Mouse (Mus musculus): ENCODE data around the gene Dse. TPM values are rescaled to one million over a fixed set of nuclear protein-coding genes. Genes with fewer than 3 reads are reported as not detected.

Gene Dse
- polyA plus RNA-seq, 1 experiment from 2014 or later = 22.8 TPM

GRCm38 (mm10) chr10:34194957-34195356, 12.6 kb downstream of the Dse start:
- no peak for DNase-seq (ENCODE audit: low spot score)
- H3K4me3 ChIP-seq = no peak overlapping the region
- H3K27me3 ChIP-seq (ENCODE audit: low read depth, poor library complexity, severe bottlenecking) = no peaks in the 10 kb centered on the region
- no peaks in the 10 kb centered on the region for H3K36me3 ChIP-seq
- no peaks in the 10 kb centered on the region for H3K4me1 ChIP-seq
- 88% methylated on average over 2 of the region's 2 CpGs for WGBS
- H3K27ac ChIP-seq (replicated peaks) = no peak overlapping the region
- H3K9me3 ChIP-seq (replicated peaks) = no peaks in the 10 kb centered on the region

DNA sequence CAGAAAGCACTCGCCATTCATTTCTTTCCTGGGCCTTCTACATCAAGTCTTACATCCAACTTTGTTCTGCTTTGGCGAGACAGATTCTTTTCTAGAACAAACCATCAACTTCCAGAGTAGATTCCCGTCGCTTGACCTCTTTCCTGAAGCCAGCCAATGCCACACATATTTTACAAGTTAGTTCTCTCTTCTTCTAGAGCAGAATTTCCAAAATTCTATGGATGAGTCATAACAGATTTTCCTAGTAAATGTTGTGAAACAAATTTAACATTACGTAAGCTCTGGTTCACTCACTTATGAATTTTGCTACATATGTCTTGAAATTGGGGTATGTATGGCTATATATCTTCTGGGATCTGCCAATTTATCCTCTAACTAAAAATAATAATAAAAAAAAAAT, 13.0 kb downstream of the Dse start:
- no peak overlapping the region for H3K27ac ChIP-seq (replicated peaks)
- H3K27me3 ChIP-seq (ENCODE audit: low read depth, poor library complexity, severe bottlenecking) = no peaks in the 10 kb centered on the region
- no peak for DNase-seq (ENCODE audit: low spot score)
- H3K4me1 ChIP-seq = no peaks in the 10 kb centered on the region
- H3K4me3 ChIP-seq = no peak overlapping the region
- H3K36me3 ChIP-seq = no peaks in the 10 kb centered on the region
- WGBS = 92% methylated on average over 5 of the region's 5 CpGs
- H3K9me3 ChIP-seq (replicated peaks) = no peaks in the 10 kb centered on the region

DNA sequence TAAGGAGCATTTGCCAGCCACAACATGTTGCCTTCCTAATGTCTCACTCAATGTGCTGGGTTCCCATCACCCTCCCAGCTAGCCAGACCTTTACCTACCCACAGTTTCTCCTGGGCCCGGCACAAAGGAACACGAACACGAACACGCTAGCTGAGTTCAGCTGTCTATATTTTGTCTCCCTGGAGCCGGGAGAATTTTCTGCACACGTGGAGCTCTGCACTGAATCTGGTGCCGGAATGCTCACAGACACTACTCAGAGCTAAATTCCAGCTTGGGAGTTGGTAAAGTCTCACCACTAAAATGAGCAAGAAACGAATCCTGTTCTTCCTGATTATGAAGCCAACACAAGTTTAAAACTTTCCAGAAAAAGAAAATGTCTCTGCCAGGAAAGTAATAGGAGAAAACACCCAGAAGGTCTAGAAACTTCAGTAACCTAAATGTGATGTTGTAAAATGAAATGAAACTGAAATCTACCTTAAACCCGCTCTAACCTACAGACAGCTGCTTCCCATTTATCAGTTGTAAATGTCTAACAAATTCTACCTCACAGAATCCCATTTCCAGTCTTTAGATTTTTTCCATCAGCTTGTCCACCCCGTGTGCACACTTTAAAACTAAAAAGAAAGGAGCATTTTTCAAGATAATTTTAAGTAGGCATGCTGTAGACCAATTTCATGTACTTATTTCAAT, 20.8 kb downstream of the Dse start:
- no peaks in the 10 kb centered on the region for H3K27me3 ChIP-seq (ENCODE audit: low read depth, poor library complexity, severe bottlenecking)
- H3K27ac ChIP-seq (replicated peaks) = no peak overlapping the region
- no peak overlapping the region for H3K4me3 ChIP-seq
- DNase-seq (ENCODE audit: low spot score) = no peak
- no peaks in the 10 kb centered on the region for H3K9me3 ChIP-seq (replicated peaks)
- no peaks in the 10 kb centered on the region for H3K4me1 ChIP-seq
- 79% methylated on average over 10 of the region's 10 CpGs for WGBS
- H3K36me3 ChIP-seq = peaks cover 8% of the 10 kb centered on the region

DNA sequence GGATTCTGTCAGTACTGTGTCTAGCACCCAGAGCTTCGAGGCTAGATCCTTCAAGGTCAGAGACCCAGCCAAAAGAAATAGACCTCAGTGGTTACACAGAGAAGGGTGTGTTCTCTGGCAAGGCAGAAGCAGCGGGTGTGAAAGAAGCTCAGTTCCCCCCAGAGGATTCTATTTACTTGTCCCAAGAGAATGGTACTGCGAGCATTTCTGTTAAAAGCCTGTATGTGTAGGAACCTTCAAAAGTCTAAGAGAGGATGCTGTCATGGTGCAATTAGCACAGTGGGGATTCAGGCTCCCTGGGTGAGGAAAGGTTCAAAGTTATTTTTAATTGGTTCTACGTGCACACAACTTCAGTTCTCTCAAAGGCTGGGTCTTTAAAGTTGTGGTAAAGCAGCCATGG, 22.0 kb downstream of the Dse start:
- 49% methylated on average over 4 of the region's 4 CpGs for WGBS
- no peak overlapping the region for H3K4me3 ChIP-seq
- no peaks in the 10 kb centered on the region for H3K27me3 ChIP-seq (ENCODE audit: low read depth, poor library complexity, severe bottlenecking)
- H3K4me1 ChIP-seq = no peaks in the 10 kb centered on the region
- no peaks in the 10 kb centered on the region for H3K9me3 ChIP-seq (replicated peaks)
- no peak for DNase-seq (ENCODE audit: low spot score)
- H3K36me3 ChIP-seq = peaks cover 8% of the 10 kb centered on the region
- no peak overlapping the region for H3K27ac ChIP-seq (replicated peaks)

GRCm38 (mm10) chr10:34184956-34185355, 22.6 kb downstream of the Dse start:
- H3K27ac ChIP-seq (replicated peaks) = no peak overlapping the region
- no peak overlapping the region for H3K4me3 ChIP-seq
- 73% methylated on average over 1 of the region's 1 CpGs for WGBS
- H3K4me1 ChIP-seq = no peaks in the 10 kb centered on the region
- H3K36me3 ChIP-seq = peaks cover 8% of the 10 kb centered on the region
- DNase-seq (ENCODE audit: low spot score) = no peak
- H3K27me3 ChIP-seq (ENCODE audit: low read depth, poor library complexity, severe bottlenecking) = no peaks in the 10 kb centered on the region
- H3K9me3 ChIP-seq (replicated peaks) = no peaks in the 10 kb centered on the region

DNA sequence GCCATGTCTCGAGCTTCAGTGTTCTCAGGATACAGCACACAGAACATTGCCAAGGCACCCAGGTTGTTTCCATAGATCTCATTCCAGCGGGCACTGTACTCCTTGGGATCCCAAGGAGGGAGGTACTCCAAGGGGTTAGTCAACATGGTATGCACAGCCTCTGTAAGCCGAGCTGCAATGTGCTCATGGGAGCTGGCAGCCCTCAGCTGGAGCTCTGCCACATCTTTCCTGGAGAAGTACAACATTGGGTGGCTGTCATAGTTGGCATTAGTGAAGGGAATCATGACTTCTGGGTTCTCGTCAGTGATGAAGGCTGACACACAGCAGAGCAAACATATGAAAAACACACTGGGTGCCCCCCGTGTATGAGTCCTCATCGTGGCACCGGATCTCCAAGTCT, 23.8 kb downstream of the Dse start:
- H3K27ac ChIP-seq (replicated peaks) = no peak overlapping the region

DNA sequence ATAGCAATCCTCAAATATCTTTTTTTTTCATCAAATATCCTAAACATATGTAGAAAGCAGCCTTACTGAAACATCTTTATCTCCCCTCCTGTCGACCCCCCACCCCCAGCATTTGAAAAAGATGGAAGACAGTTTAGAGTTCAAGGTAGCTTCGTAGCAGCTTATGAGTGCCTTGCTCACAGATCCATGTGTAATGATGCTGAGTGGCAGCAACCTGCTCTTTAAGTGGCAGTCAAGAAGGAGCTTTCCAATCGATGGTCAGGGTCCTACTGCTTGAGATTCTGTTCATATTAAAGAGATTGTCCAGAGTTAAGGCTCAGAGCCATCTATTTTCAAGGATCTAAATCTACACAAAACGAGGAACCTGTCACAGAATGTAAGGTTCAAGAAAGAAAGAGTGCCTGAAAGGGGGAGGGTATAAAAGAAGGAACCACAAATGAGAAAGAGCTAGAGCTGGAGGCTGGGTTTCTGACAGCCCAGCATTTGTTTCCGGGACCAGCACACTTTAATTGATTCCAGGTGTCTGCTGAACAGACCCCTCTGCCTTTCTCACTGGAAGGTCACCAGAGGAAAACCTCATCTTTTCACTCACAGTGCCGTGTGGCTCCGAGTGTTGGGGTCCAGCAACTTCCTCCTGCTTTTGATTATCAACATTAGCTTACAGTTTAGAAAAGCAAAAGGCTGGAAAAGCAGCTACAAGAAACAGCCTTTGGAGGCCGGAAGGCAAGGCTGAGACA, 31.5 kb downstream of the Dse start:
- no peaks in the 10 kb centered on the region for H3K9me3 ChIP-seq (replicated peaks)
- H3K4me3 ChIP-seq = no peak overlapping the region
- 63% methylated on average over 8 of the region's 8 CpGs for WGBS
- no peaks in the 10 kb centered on the region for H3K4me1 ChIP-seq
- no peaks in the 10 kb centered on the region for H3K27me3 ChIP-seq (ENCODE audit: low read depth, poor library complexity, severe bottlenecking)
- DNase-seq (ENCODE audit: low spot score) = peak; percentile 22
- H3K36me3 ChIP-seq = no peaks in the 10 kb centered on the region
- no peak overlapping the region for H3K27ac ChIP-seq (replicated peaks)

More for the DNA sequence above, 23.8 kb downstream of the Dse start:
- no peaks in the 10 kb centered on the region for H3K27me3 ChIP-seq (ENCODE audit: low read depth, poor library complexity, severe bottlenecking)
- 89% methylated on average over 7 of the region's 7 CpGs for WGBS
- H3K4me3 ChIP-seq = no peak overlapping the region
- DNase-seq (ENCODE audit: low spot score) = no peak
- peaks cover 8% of the 10 kb centered on the region for H3K36me3 ChIP-seq
- H3K9me3 ChIP-seq (replicated peaks) = no peaks in the 10 kb centered on the region
- no peaks in the 10 kb centered on the region for H3K4me1 ChIP-seq

DNA sequence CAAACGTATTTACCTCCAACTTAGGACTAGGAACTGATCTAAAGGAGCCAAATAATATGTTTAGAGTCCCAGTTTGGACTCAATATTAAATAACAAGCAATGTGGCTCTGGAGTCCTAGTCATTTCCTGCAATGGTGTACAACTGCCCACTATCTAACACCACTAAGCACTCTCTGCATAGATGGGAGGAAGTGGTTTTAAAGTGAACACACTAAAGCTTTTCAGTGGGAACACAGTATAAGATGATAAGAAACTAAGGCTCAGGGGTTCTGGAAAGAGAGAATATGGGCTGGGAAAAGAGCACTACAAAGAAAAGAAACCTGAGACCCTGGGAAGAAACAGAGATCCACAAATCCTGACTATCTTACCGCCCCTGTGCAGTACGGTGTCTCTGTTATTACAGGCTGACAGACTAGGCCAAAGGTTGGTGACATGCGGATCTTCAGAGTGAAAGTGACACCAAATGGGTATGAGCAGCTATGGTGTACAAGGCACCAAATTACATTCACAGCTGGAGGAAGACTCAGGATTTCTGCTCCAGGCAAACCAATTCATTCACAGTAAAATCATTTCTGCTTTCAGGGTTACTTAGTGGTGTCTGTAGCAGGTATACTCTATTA, 34.7 kb downstream of the Dse start:
- Histone ChIP-seq H3K36me3 (no peaks in the 10 kb centered on the region), H3K4me3 (no peak overlapping the region), H3K4me1 (no peaks in the 10 kb centered on the region), H3K27me3 (ENCODE audit: low read depth, poor library complexity, severe bottlenecking) (no peaks in the 10 kb centered on the region), H3K9me3 (replicated peaks) (no peaks in the 10 kb centered on the region), H3K27ac (replicated peaks) (no peak overlapping the region)
- DNase-seq (ENCODE audit: low spot score) = no peak
- 75% methylated on average over 4 of the region's 4 CpGs for WGBS

- 95% methylated on average over 4 of the region's 4 CpGs for WGBS
- H3K27me3 ChIP-seq (ENCODE audit: low read depth, poor library complexity, severe bottlenecking) = no peaks in the 10 kb centered on the region
Observed at GRCm38 (mm10) chr10:34171660-34172059, 35.9 kb downstream of the Dse start.

DNA sequence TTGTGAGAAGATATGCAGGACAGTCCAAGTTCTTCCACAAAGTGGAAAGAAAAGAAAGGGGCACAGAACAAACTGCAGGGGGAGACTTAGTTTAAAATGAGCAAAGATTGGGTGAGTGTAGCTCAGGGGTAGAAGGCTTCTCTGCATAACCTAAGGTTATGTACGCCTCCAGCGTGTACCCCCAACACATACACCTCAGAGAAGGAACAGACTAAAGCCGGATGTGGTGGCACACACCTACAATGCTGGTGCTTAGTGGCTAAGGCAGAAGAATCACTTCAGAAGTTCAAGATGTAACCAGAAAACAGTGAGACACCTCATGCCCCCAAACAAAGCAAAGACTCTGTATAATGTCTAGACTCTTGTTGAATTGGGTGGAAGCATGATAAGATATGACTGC, 36.3 kb downstream of the Dse start:
- Histone ChIP-seq H3K27me3 (ENCODE audit: low read depth, poor library complexity, severe bottlenecking) (no peaks in the 10 kb centered on the region), H3K4me1 (no peaks in the 10 kb centered on the region), H3K36me3 (no peaks in the 10 kb centered on the region), H3K4me3 (no peak overlapping the region), H3K9me3 (replicated peaks) (no peaks in the 10 kb centered on the region), H3K27ac (replicated peaks) (no peak overlapping the region)
- no peak for DNase-seq (ENCODE audit: low spot score)
- 95% methylated on average over 3 of the region's 3 CpGs for WGBS

More at GRCm38 (mm10) chr10:34171660-34172059, 35.9 kb downstream of the Dse start:
- Histone ChIP-seq H3K36me3 (no peaks in the 10 kb centered on the region), H3K4me3 (no peak overlapping the region), H3K4me1 (no peaks in the 10 kb centered on the region), H3K27ac (replicated peaks) (no peak overlapping the region), H3K9me3 (replicated peaks) (no peaks in the 10 kb centered on the region)
- DNase-seq (ENCODE audit: low spot score) = no peak

GRCm38 (mm10) chr10:34166971-34167370, 40.5 kb downstream of the Dse start:
- peaks cover 6% of the 10 kb centered on the region; the same call in 1 of the 2 replicates for H3K36me3 ChIP-seq
- no peak overlapping the region for H3K27ac ChIP-seq (replicated peaks)
- no peaks in the 10 kb centered on the region for H3K9me3 ChIP-seq (replicated peaks)
- no peaks in the 10 kb centered on the region for H3K27me3 ChIP-seq (ENCODE audit: low read depth, poor library complexity, severe bottlenecking)
- DNase-seq (ENCODE audit: low spot score) = no peak
- H3K4me3 ChIP-seq = no peak overlapping the region
- 93% methylated on average over 2 of the region's 2 CpGs for WGBS
- H3K4me1 ChIP-seq = no peaks in the 10 kb centered on the region

DNA sequence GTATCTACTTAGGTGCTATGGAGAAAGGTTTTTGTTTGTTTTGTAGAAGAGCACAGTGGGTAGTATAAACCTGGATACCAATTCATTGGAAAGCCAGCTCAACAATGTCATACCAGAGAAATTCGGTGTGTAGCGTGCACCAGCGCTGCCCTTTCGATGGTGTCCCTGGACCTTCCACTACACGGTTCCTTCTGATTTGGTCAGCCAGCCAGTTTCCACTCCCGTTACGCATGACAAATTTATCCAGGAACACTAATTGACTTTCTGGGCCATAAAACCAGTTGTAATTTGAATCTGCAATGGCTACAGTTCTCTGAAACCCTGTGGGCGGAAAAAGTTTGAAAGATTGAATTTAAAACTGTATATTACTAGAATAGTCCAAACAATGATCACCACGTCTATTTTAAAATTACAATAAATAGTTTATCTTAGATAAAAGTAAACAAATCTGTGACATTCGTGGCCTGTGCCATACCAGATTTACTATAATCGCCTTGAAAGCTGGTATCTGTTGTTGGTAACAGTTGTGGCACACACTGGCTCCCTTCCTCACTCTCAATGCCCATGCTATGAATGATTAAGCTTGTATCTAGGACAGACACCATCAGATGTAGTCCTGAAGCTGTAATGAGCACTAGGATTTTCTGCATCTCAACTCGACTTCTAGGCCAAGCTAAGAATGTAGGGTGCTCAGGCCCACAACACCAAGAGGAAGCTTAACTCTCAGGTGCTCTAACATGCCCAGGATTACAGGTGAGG, 51.5 kb downstream of the Dse start:
- no peak for DNase-seq (ENCODE audit: low spot score)
- no peaks in the 10 kb centered on the region for H3K9me3 ChIP-seq (replicated peaks)
- no peak overlapping the region for H3K4me3 ChIP-seq
- no peak overlapping the region for H3K27ac ChIP-seq (replicated peaks)
- no peaks in the 10 kb centered on the region; the same call in 1 of the 2 replicates for H3K27me3 ChIP-seq (ENCODE audit: low read depth, poor library complexity, severe bottlenecking)
- 88% methylated on average over 12 of the region's 12 CpGs for WGBS
- peaks cover 26% of the 10 kb centered on the region for H3K36me3 ChIP-seq
- H3K4me1 ChIP-seq = no peaks in the 10 kb centered on the region

Data from midbrain, embryonic 10.5 days (tissue).